Mouse (Mus musculus): ENCODE results near the gene Trim43b. TPM values are rescaled to one million over a fixed set of nuclear protein-coding genes. Genes with fewer than 3 reads are reported as not detected.

The Trim43b gene
- polyA plus RNA-seq (2015; fragmentation: Nextera tagmentation; extraction: Ambion mirVana) = not detected in 2 replicates

GRCm38 (mm10) chr9:89092735-89093134 lies at the start of gene Trim43b:
TSS of gene Trim43b (minus strand) at chr9:89092835.

Other genes with a start within 250 kb of the Trim43b start
- gene Bcl2a1a, start 135.9 kb downstream of the Trim43b start, polyA plus RNA-seq (2015; fragmentation: Nextera tagmentation; extraction: Ambion mirVana) = 0.30 and 0.81 TPM in 2 replicates
- 4.3 and 25.1 TPM in 2 replicates for gene Bcl2a1b, start 106.4 kb upstream of the Trim43b start, polyA plus RNA-seq (2015; fragmentation: Nextera tagmentation; extraction: Ambion mirVana)
- 1.3 TPM in 1 of 2 replicates, not detected in the other for gene Gm29094, start 106.5 kb upstream of the Trim43b start, polyA plus RNA-seq (2015; fragmentation: Nextera tagmentation; extraction: Ambion mirVana)
- gene Mthfs, start 117.8 kb upstream of the Trim43b start, polyA plus RNA-seq (2015; fragmentation: Nextera tagmentation; extraction: Ambion mirVana) = 21.1 and 23.6 TPM in 2 replicates